Mouse (Mus musculus) ES-Bruce4 (cell line): ENCODE measurements at regions not wholly inside any gene's neighbourhood (a gene's known extent, or its start where the extent isn't known, plus 50 kb on each side); places are given as distances from the start of the nearest gene placed in this dataset.

Source experiments
- H3K27ac ChIP-seq: 2 replicates; pipeline ENCODE4 v1.5.1; 2012; ENCODE audit warnings: low read length, inconsistent platforms; ENCODE audit not compliant: insufficient read depth
- H3K27me3 ChIP-seq: 2 replicates; pipeline ENCODE4 v1.6.1; 2012; ENCODE audit warnings: mild to moderate bottlenecking, low read length, inconsistent platforms; ENCODE audit not compliant: control insufficient read depth, poor library complexity, insufficient read depth, severe bottlenecking
- H3K36me3 ChIP-seq: 2 replicates; pipeline ENCODE4 v1.6.1; 2012; ENCODE audit warnings: inconsistent platforms, mild to moderate bottlenecking, low read length, moderate library complexity; ENCODE audit not compliant: control insufficient read depth, poor library complexity, insufficient read depth, severe bottlenecking
- H3K4me1 ChIP-seq: one replicate; pipeline ENCODE4 v1.8.1; 2011; ENCODE audit warnings: low read length; ENCODE audit not compliant: control insufficient read depth, insufficient read depth
- H3K4me3 ChIP-seq: 2 replicates; pipeline ENCODE4 v1.5.1; 2011; ENCODE audit warnings: low read depth, mild to moderate bottlenecking, low read length
- H3K9ac ChIP-seq: 2 replicates; pipeline ENCODE4 v1.6.1; 2012; ENCODE audit warnings: low read depth, mild to moderate bottlenecking, inconsistent platforms; ENCODE audit not compliant: poor library complexity, severe bottlenecking
- H3K9me3 ChIP-seq: replicated peaks from 2 replicates; pipeline ENCODE4 v1.6.1; 2012; ENCODE audit warnings: mild to moderate bottlenecking, low read length, inconsistent platforms; ENCODE audit not compliant: control insufficient read depth, poor library complexity, insufficient read depth, severe bottlenecking
- CTCF ChIP-seq: IDR thresholded peaks from one replicate; pipeline ENCODE4 v1.8.1; 2011; ENCODE audit warnings: low read depth, low read length
- EP300 ChIP-seq: IDR thresholded peaks from 2 replicates; pipeline ENCODE4 v1.6.1; 2011; ENCODE audit warnings: low read depth, low read length; ENCODE audit not compliant: insufficient read depth
- POLR2A ChIP-seq: IDR thresholded peaks from one replicate; pipeline ENCODE4 v1.8.1; 2011; ENCODE audit warnings: low read length; ENCODE audit not compliant: insufficient read depth

- Histone ChIP-seq H3K9me3 (peaks cover 4% of the 10 kb centered on the region; the same call in 1 of the 2 replicates), H3K4me1 (no peaks in the 10 kb centered on the region), H3K27ac (no peak overlapping the region), H3K27me3 (no peaks in the 10 kb centered on the region; the same call in 1 of the 2 replicates), H3K4me3 (no peak overlapping the region), H3K9ac (no peak overlapping the region), H3K36me3 (no peaks in the 10 kb centered on the region)
- TF ChIP-seq EP300 (no peak), CTCF (no peak), POLR2A (no peak)
Measured at GRCm38 (mm10) chr15:61294131-61294530, 371.3 kb upstream of the A1bg start.

- no peaks in the 10 kb centered on the region for H3K36me3 ChIP-seq
- no peak for TF ChIP-seq EP300
- TF ChIP-seq CTCF, result no peak
- TF ChIP-seq POLR2A, result no peak
Measured at GRCm38 (mm10) chr15:61268766-61269165, 346.0 kb upstream of the A1bg start.

GRCm38 (mm10) chr15:61259047-61259446, 336.2 kb upstream of the A1bg start:
- Histone ChIP-seq H3K9me3 (no peaks in the 10 kb centered on the region), H3K36me3 (no peaks in the 10 kb centered on the region), H3K27me3 (no peaks in the 10 kb centered on the region), H3K4me3 (no peak overlapping the region), H3K9ac (no peak overlapping the region), H3K27ac (no peak overlapping the region), H3K4me1 (no peaks in the 10 kb centered on the region)
- no peak for TF ChIP-seq CTCF
- no peak for TF ChIP-seq POLR2A
- no peak for TF ChIP-seq EP300

More at GRCm38 (mm10) chr15:61268766-61269165, 346.0 kb upstream of the A1bg start:
- Histone ChIP-seq H3K27ac (no peak overlapping the region), H3K4me1 (no peaks in the 10 kb centered on the region), H3K9me3 (no peaks in the 10 kb centered on the region), H3K9ac (no peak overlapping the region), H3K27me3 (no peaks in the 10 kb centered on the region), H3K4me3 (no peak overlapping the region)

GRCm38 (mm10) chr15:61244511-61244910, 321.7 kb upstream of the A1bg start:
- Histone ChIP-seq H3K27me3 (no peaks in the 10 kb centered on the region), H3K27ac (no peak overlapping the region), H3K9me3 (no peaks in the 10 kb centered on the region), H3K9ac (no peak overlapping the region), H3K36me3 (no peaks in the 10 kb centered on the region), H3K4me3 (no peak overlapping the region), H3K4me1 (no peaks in the 10 kb centered on the region)
- TF ChIP-seq POLR2A (no peak), CTCF (no peak), EP300 (no peak)

GRCm38 (mm10) chr15:61242161-61242681, 319.4 kb upstream of the A1bg start:
- Histone ChIP-seq H3K9ac (no peak overlapping the region), H3K4me3 (no peak overlapping the region), H3K9me3 (no peaks in the 10 kb centered on the region), H3K36me3 (no peaks in the 10 kb centered on the region), H3K4me1 (no peaks in the 10 kb centered on the region), H3K27ac (no peak overlapping the region), H3K27me3 (no peaks in the 10 kb centered on the region)
- TF ChIP-seq CTCF, result no peak
- TF ChIP-seq EP300, result no peak
- no peak for TF ChIP-seq POLR2A

DNA sequence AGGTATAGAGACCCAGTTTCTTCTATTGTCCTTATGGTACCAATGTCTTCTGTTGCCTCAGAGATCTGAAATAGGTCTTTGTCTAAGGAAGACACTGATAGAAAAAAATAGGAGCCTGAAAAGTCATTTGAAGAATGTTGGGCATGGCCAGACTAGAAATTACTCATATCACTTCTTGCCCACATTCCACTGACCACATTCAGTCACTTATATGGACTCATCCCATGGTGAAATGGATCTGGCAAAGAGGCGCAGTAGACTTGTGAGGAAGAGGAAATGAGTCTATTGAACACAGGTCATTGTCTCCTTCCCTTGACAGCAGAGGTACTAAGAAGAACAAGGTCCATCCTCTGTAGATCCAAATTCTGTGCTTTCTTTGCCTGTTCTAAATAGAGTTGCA, 318.9 kb upstream of the A1bg start:
- Histone ChIP-seq H3K27me3 (no peaks in the 10 kb centered on the region), H3K4me1 (no peaks in the 10 kb centered on the region), H3K27ac (no peak overlapping the region), H3K4me3 (no peak overlapping the region), H3K9me3 (no peaks in the 10 kb centered on the region), H3K9ac (no peak overlapping the region), H3K36me3 (no peaks in the 10 kb centered on the region)
- TF ChIP-seq EP300, result no peak
- no peak for TF ChIP-seq CTCF
- TF ChIP-seq POLR2A, result no peak
